Mouse (Mus musculus): ENCODE results near the gene Col11a2. TPM values are rescaled to one million over a fixed set of nuclear protein-coding genes. Genes with fewer than 3 reads are reported as not detected.

Gene Col11a2
- 0.26 and 0.31 TPM in 2 replicates for polyA plus RNA-seq (2021; fragmentation: Nextera tagmentation)
- long read RNA-seq, experiment 1, partial matches to known transcripts: 1 of 1 reads
- long read RNA-seq, experiment 1, other reads (novel, unspliced or antisense): 0 of 1 reads
- long read RNA-seq, experiment 2, partial matches to known transcripts: 12 of 12 reads
- long read RNA-seq, experiment 2, other reads (novel, unspliced or antisense): 0 of 12 reads

DNA sequence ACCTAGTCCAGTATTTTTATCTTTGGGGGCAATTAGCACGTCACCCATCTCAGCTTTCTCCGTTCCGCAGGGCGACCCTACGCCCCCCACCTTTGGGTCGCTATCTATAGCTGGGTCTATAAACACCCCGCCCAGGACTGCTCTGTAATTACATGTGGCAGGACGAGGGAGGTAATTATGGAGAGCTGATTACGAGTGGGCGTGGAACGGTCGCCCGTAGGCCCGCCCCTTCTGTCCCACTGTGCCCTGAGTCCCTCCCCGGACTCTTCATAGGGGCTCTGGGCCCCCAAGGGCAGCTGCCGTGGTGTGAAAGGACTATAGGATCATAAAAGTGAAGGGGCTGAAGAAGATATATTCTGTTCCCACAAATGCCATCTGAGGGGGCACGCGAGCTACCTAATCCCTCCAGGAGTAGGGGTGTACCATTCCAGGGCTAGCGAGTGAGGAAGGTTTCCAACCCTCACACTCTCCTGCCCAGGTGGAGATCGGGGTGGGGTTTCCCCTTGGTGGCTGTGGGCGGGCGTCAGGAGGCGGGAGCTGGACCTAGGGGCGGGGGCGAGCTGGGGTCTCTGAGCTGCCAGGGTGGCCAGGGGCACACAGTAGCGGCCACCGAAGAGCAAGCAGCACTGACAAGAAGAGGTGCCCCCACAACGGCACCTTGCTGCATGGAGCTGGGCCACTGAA lies at the start of gene Col11a2:
Gene Col11a2, plus strand, starts transcription at position 560 of the 684 bp plus-strand sequence.

DNA sequence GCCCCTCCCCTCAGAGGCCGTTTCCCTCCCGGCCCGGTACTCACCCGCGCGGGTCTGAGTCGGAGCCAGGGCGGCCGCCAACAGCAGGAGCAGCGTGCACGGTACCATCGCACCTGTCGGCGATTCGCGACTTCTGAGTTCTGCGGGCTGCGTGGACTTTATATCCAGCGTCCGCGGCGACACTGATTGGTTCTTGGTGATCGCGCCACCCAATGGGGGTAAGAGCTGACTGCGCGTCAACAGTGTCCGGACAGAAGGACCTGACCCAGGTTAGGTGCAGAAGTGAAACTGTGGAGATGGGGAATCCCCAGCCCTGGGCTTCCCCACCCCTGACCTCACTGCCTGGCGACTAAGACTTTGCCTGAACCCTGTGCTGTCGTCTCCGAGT lies 39.1 kb upstream of the Col11a2 start, which contains the start of gene H2-K1:
Gene H2-K1, minus strand, starts transcription at position 198 of the 388 bp plus-strand sequence.

DNA sequence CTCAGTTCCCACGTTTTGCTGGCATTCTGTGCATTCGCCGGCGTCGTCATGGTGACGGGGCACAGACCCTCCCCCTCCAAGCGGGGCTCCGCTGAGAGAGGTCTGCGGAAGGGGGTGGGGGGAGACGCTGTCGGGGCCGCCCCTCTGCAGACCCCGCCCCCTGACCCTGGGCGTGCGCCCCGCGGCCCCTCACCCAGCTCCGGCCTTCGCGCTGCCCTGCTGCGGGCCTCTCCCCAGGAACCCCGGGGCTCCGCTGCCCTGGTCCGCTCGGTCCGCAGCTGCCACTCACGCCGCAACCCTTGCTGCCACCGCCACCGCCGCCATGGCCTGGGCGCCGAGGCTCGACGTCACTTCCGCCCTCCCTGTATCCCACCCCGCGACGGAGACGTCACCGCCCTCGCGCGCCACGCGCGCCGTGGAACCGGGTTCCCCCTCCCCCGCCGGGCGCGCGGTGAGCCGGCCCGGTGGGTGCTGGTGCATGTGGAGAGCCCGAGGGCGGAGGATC lies 14.9 kb upstream of the Col11a2 start, which contains the start of gene Ring1:
Gene Ring1, minus strand, starts transcription at position 364 of the 505 bp plus-strand sequence.

DNA sequence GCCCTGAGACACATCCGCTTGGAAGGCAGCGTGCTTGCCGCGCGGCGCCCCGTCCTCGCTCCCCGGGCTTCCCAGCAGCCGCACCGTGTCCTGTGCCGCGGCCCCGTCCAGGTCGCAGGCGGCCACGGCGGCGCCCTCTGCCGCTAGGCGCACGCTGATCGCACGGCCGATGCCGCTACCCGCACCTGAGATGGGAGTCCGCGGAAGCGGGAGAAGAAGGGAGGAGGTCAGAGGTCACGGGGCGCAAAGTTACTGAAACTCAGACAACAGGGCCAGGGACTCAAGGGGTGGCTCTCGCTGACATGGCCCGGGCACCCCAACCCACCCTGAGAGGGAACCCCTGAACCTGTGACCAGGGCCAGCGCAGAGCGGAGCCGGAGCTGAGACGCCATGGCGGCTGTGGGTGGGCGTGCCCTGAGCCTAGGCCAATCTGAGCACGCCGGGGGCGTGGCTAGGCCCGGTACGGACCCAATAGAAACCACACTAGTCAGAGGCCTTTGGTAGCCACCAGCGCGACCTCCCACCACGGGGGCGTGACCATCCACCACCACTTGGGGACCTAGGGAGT lies 11.5 kb upstream of the Col11a2 start, which contains the start of gene H2-Ke6:
Gene H2-Ke6, minus strand, starts transcription at position 405 of the 568 bp plus-strand sequence.

DNA sequence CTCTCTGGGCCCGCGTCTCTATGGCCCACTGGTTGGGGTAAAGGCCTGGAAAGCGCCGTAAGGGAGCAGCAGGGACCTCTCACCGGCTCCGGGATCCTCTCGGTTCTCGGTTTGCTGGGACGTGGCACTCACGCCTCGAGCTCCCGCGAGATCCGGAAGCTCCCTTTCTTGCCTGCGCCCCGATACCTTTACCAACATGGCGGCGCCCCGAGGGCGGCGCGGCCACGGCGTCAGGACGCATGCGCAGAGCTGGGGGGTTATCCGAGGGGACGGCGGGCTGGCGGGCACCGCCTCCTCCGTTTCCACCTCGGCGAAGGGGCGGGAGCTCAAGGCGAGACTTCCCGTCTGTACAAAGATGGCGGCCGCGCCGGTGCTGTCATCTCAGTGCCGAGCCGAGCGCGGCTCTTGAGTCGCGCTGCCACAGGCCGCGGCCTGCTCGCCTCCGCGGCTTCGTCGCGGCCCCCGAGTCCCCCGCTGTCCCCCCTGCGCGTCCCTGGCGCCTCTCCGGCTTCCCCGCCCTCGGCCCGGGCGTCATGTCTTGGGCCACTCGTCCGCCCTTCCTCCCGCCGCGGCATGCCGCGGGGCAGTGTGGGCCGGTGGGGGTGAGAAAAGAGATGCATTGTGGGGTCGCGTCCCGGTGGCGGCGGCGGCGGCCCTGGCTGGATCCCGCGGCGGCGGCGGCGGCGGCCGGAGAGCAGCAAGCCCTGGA lies 7.6 kb upstream of the Col11a2 start, which contains the start of the genes Slc39a7 and Rxrb:
Gene Slc39a7, minus strand, starts transcription at position 218 of the 709 bp plus-strand sequence.
Gene Rxrb, plus strand, starts transcription at position 348 of the 709 bp plus-strand sequence.

DNA sequence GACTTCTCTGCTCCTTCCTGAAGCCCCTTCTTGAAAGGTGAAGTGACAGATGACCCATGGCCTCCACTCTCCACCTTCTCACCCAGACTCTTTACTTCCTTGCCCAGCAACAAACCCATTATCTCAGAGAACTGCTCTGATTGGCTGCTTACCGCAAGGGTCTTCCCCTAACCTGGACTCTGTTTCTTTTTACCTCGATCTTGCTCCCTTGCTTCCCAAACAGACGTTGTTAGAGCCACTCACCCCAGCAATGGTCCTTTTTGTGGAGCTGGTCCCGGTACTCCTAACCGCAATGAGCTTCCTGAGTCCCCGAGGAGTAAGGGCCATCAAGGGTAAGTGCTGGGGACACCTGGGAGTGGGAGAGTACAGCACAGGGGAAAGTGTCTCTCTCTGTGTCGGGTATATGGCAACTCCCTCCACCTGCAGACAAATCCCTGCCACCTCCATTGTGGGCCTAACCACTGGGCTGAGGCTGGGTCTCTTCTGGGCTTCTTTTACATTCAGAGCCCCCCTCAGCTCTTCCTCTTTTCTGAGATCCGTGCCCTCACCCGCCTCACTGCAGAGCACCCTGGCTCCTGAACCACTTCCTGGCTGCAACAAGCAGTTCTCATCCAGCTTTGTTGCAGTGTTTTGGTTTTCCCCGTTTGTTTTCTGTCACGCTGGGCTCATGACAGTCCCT lies 53.1 kb downstream of the Col11a2 start, which contains the start of gene H2-Oa:
Gene H2-Oa, plus strand, starts transcription at position 144 of the 679 bp plus-strand sequence.

Small RNA genes lying within 50 kb of the gene (microRNA-seq; reads per million reads assigned to microRNA genes)
- gene Mir219a-1: not detected
- not detected for gene Mir219c

Other genes starting within 250 kb of the Col11a2 start
- 18.6 and 21.5 TPM in 2 replicates for gene Kank3, start 228.9 kb upstream of the Col11a2 start, polyA plus RNA-seq (2021; fragmentation: Nextera tagmentation)
- gene Rps28, start 214.9 kb upstream of the Col11a2 start, polyA plus RNA-seq (2021; fragmentation: Nextera tagmentation): 3,625 and 3,721 TPM in 2 replicates
- gene Ndufa7, start 214.9 kb upstream of the Col11a2 start, polyA plus RNA-seq (2021; fragmentation: Nextera tagmentation): 965 and 1,137 TPM in 2 replicates
- 51.3 and 62.0 TPM in 2 replicates for gene Cd320, start 196.3 kb upstream of the Col11a2 start, polyA plus RNA-seq (2021; fragmentation: Nextera tagmentation)
- not detected in 2 replicates for gene Gm7029, start 165.6 kb upstream of the Col11a2 start, polyA plus RNA-seq (2021; fragmentation: Nextera tagmentation)
- 0.51 TPM in 1 of 2 replicates, not detected in the other for gene Kifc1, start 148.8 kb upstream of the Col11a2 start, polyA plus RNA-seq (2021; fragmentation: Nextera tagmentation)
- 0.60 and 0.75 TPM in 2 replicates for gene Platr17, start 134.3 kb upstream of the Col11a2 start, polyA plus RNA-seq (2021; fragmentation: Nextera tagmentation)
- 18.8 and 19.0 TPM in 2 replicates for gene Daxx, start 130.0 kb upstream of the Col11a2 start, polyA plus RNA-seq (2021; fragmentation: Nextera tagmentation)
- 28.3 and 30.0 TPM in 2 replicates for gene Tapbp, start 123.5 kb upstream of the Col11a2 start, polyA plus RNA-seq (2021; fragmentation: Nextera tagmentation)
- gene Zbtb22, start 123.5 kb upstream of the Col11a2 start, polyA plus RNA-seq (2021; fragmentation: Nextera tagmentation): 4.5 and 4.6 TPM in 2 replicates
- gene Rgl2, start 109.9 kb upstream of the Col11a2 start, polyA plus RNA-seq (2021; fragmentation: Nextera tagmentation): 4.3 and 4.4 TPM in 2 replicates
- gene Pfdn6, start 99.1 kb upstream of the Col11a2 start, polyA plus RNA-seq (2021; fragmentation: Nextera tagmentation): 105 and 106 TPM in 2 replicates
- gene Wdr46, start 98.8 kb upstream of the Col11a2 start, polyA plus RNA-seq (2021; fragmentation: Nextera tagmentation): 5.0 and 6.5 TPM in 2 replicates
- 2.0 and 2.1 TPM in 2 replicates for gene B3galt4, start 87.9 kb upstream of the Col11a2 start, polyA plus RNA-seq (2021; fragmentation: Nextera tagmentation)
- gene Vps52, start 83.6 kb upstream of the Col11a2 start, polyA plus RNA-seq (2021; fragmentation: Nextera tagmentation): 48.0 and 48.1 TPM in 2 replicates
- 812 and 816 TPM in 2 replicates for gene Rps18, start 83.4 kb upstream of the Col11a2 start, polyA plus RNA-seq (2021; fragmentation: Nextera tagmentation)
- gene H2-K1, start 39.1 kb upstream of the Col11a2 start, polyA plus RNA-seq (2021; fragmentation: Nextera tagmentation): 37.2 and 44.8 TPM in 2 replicates
- 3.7 TPM in 2 replicates for gene Ring1, start 14.8 kb upstream of the Col11a2 start, polyA plus RNA-seq (2021; fragmentation: Nextera tagmentation)
- gene H2-Ke6, start 11.4 kb upstream of the Col11a2 start, polyA plus RNA-seq (2021; fragmentation: Nextera tagmentation): 42.0 and 44.5 TPM in 2 replicates
- gene Slc39a7, start 7.8 kb upstream of the Col11a2 start, polyA plus RNA-seq (2021; fragmentation: Nextera tagmentation): 68.1 and 70.9 TPM in 2 replicates
- gene Rxrb, start 7.6 kb upstream of the Col11a2 start, polyA plus RNA-seq (2021; fragmentation: Nextera tagmentation): 10.4 and 11.9 TPM in 2 replicates
- gene H2-Oa, start 52.9 kb downstream of the Col11a2 start, polyA plus RNA-seq (2021; fragmentation: Nextera tagmentation): 1.9 TPM in 2 replicates
- 41.6 and 44.5 TPM in 2 replicates for gene H2-DMa, start 80.1 kb downstream of the Col11a2 start, polyA plus RNA-seq (2021; fragmentation: Nextera tagmentation)
- 39.6 and 50.6 TPM in 2 replicates for gene Brd2, start 83.2 kb downstream of the Col11a2 start, polyA plus RNA-seq (2021; fragmentation: Nextera tagmentation)
- gene H2-DMb2, start 103.9 kb downstream of the Col11a2 start, polyA plus RNA-seq (2021; fragmentation: Nextera tagmentation): 0.23 and 0.52 TPM in 2 replicates
- 4.0 and 6.9 TPM in 2 replicates for gene H2-DMb1, start 113.6 kb downstream of the Col11a2 start, polyA plus RNA-seq (2021; fragmentation: Nextera tagmentation)
- gene Tap1, start 148.1 kb downstream of the Col11a2 start, polyA plus RNA-seq (2021; fragmentation: Nextera tagmentation): 3.6 and 4.8 TPM in 2 replicates
- 7.6 and 9.3 TPM in 2 replicates for gene Psmb9, start 148.3 kb downstream of the Col11a2 start, polyA plus RNA-seq (2021; fragmentation: Nextera tagmentation)
- gene Psmb8, start 158.3 kb downstream of the Col11a2 start, polyA plus RNA-seq (2021; fragmentation: Nextera tagmentation): 25.2 and 28.6 TPM in 2 replicates
- gene Tap2, start 164.1 kb downstream of the Col11a2 start, polyA plus RNA-seq (2021; fragmentation: Nextera tagmentation): 9.9 and 12.6 TPM in 2 replicates
- 0.60 and 0.68 TPM in 2 replicates for gene H2-Ob, start 199.5 kb downstream of the Col11a2 start, polyA plus RNA-seq (2021; fragmentation: Nextera tagmentation)
- gene H2-Ab1, start 218.3 kb downstream of the Col11a2 start, polyA plus RNA-seq (2021; fragmentation: Nextera tagmentation): 7.6 and 18.3 TPM in 2 replicates
- 2.5 and 7.7 TPM in 2 replicates for gene H2-Aa, start 248.4 kb downstream of the Col11a2 start, polyA plus RNA-seq (2021; fragmentation: Nextera tagmentation)